Mouse (Mus musculus): Measurements from ENCODE around the gene Mlh3. TPM values are rescaled to one million over a fixed set of nuclear protein-coding genes. Genes with fewer than 3 reads are reported as not detected.

Mlh3 gene
- polyA plus RNA-seq, 1 experiment from 2014 or later, result 2.5 TPM

DNA sequence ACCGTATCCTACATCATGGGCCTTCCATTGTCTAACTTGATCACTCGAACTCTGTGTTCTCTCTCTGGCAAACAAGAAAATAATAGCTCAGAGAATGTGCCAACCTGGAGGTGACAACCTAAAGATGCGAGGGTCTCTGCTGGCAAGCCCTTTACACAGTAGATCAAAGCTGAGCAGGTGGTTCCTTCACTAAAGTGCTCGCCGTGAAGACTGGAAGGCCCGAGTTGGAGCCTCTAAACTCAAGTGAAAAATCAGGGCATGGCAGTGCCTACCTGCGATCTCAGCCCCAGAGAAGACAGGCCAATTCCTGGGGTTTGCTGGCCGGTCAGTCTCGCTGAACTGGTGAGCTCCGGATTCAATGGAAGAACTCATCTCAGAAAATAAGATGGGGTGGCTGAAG, 77.3 kb downstream of the Mlh3 start:
- Histone ChIP-seq H3K27ac (ENCODE audit: low read depth, low read length) (no peak overlapping the region), H3K4me1 (replicated peaks; ENCODE audit: control insufficient read depth, insufficient read depth, low read length) (no peaks in the 10 kb centered on the region; the same call in 1 of the 2 replicates)

DNA sequence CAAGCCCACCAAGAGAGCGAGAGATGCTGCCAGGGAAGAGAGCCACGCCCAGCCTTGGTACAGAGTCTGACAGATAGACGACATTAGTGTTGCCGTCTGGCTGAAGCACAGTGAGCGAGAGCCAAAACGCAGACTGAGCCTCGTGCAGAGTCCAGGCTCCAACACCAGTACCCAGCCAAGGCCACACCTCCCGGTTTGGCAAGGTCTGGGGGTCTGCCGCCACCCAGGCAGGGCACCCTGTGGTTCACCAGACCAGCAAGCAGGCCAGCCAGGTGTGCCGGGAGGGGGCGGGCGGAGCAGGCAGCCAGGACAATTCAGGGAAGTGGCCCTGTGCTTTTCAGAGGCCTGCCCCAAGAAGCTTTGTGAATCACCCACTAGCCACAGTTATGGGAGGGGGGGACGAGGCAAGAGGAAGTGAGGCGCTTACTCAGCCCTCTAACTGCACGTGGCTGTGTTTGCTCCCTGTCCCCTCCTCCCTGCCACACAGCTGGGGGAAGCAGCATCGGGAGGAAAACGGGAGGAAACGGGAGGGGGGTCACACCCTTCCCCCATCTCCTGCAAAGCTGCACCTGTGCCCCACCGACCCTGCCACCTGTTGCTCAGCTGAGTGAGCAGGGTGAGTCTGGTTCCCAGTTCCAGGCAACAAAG, 77.8 kb downstream of the Mlh3 start:
- H3K4me2 ChIP-seq (replicated peaks; ENCODE audit: low read depth), result peak overlapping the region; percentile 24; the same call in 1 of the 2 replicates
- no peaks in the 10 kb centered on the region for H3K9me3 ChIP-seq (ENCODE audit: control insufficient read depth)
- no peaks in the 10 kb centered on the region; the same call in 1 of the 2 replicates for H3K4me1 ChIP-seq (replicated peaks; ENCODE audit: control insufficient read depth, insufficient read depth, low read length)
- peak; percentile 44 for ATAC-seq
- TF ChIP-seq CTCF (IDR thresholded peaks at IDR 0.05; ENCODE audit: low read depth), result 0 out of 2 replicates have a peak, but pooled peaks have one; percentile 11
- WGBS, result 16% methylated on average over 19 of the region's 19 CpGs
- H3K36me3 ChIP-seq (ENCODE audit: control insufficient read depth, insufficient read depth), result no peaks in the 10 kb centered on the region
- no peaks in the 10 kb centered on the region for H3K27me3 ChIP-seq (replicated peaks; ENCODE audit: control insufficient read depth, insufficient read depth, low read length)
- no peak overlapping the region for H3K27ac ChIP-seq (ENCODE audit: low read depth, low read length)
- H3K4me3 ChIP-seq (ENCODE audit: low read depth, low read length), result peak overlapping the region; percentile 12; the same call in 1 of the 2 replicates
- peak overlapping the region; percentile 1; the same call in 1 of the 2 replicates for H3K9ac ChIP-seq (ENCODE audit: low read depth, low read length)

More for the DNA sequence above, 77.3 kb downstream of the Mlh3 start:
- H3K9me3 ChIP-seq (ENCODE audit: control insufficient read depth), result no peaks in the 10 kb centered on the region
- no peak overlapping the region for H3K9ac ChIP-seq (ENCODE audit: low read depth, low read length)
- TF ChIP-seq CTCF (IDR thresholded peaks at IDR 0.05; ENCODE audit: low read depth), result no peak
- no peak overlapping the region for H3K4me2 ChIP-seq (replicated peaks; ENCODE audit: low read depth)
- no peaks in the 10 kb centered on the region for H3K36me3 ChIP-seq (ENCODE audit: control insufficient read depth, insufficient read depth)
- ATAC-seq, result no peak
- 86% methylated on average over 10 of the region's 10 CpGs for WGBS
- H3K4me3 ChIP-seq (ENCODE audit: low read depth, low read length), result no peak overlapping the region
- no peaks in the 10 kb centered on the region for H3K27me3 ChIP-seq (replicated peaks; ENCODE audit: control insufficient read depth, insufficient read depth, low read length)

DNA sequence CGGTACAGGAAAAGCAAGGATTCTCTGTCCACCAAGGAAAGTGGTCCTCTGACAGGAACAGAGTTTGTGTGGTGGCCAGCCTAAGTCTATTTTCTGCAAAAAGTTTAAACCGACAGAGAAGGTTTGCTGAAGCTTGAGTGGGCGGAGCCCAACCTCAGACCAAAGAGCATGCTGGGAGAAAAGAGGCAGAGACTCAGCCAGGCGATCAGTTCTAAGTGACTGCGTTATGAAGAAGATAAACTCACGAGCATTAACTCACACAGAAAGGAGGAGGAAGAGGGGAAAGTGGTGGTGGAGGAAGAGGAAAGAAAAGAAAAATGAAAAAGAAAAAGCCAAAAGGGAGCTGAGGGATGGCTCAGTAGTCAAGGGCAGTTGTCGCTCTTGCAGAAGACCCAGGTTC, 80.1 kb downstream of the Mlh3 start:
- Histone ChIP-seq H3K9ac (ENCODE audit: low read depth, low read length) (no peak overlapping the region), H3K27ac (ENCODE audit: low read depth, low read length) (no peak overlapping the region), H3K36me3 (ENCODE audit: control insufficient read depth, insufficient read depth) (no peaks in the 10 kb centered on the region), H3K4me3 (ENCODE audit: low read depth, low read length) (no peak overlapping the region), H3K27me3 (replicated peaks; ENCODE audit: control insufficient read depth, insufficient read depth, low read length) (no peaks in the 10 kb centered on the region), H3K9me3 (ENCODE audit: control insufficient read depth) (no peaks in the 10 kb centered on the region), H3K4me1 (replicated peaks; ENCODE audit: control insufficient read depth, insufficient read depth, low read length) (no peaks in the 10 kb centered on the region; the same call in 1 of the 2 replicates), H3K4me2 (replicated peaks; ENCODE audit: low read depth) (no peak overlapping the region)
- TF ChIP-seq CTCF (IDR thresholded peaks at IDR 0.05; ENCODE audit: low read depth), result no peak
- no peak for ATAC-seq
- 70% methylated on average over 7 of the region's 7 CpGs for WGBS

DNA sequence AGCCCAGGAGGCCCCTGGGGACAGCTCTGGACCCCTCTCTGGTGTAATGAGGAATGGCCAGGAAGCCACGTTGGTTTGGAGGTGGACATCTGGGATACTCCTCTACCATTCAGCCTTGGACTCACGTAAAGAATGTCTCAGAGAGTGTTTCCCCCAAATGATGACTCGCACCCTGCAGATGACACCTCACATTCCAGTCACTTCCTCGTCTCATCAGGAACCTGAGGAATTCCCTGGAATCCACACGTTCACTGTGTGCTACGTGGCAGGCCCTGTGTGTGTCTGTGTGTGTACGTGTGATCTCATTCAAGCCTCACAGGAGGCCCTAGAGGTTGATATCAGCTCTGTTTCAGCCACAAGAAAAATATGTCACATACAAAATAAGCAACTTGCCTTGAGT, 84.0 kb downstream of the Mlh3 start:
- H3K27me3 ChIP-seq (replicated peaks; ENCODE audit: control insufficient read depth, insufficient read depth, low read length), result no peaks in the 10 kb centered on the region
- H3K36me3 ChIP-seq (ENCODE audit: control insufficient read depth, insufficient read depth), result no peaks in the 10 kb centered on the region
- WGBS, result 60% methylated on average over 7 of the region's 7 CpGs
- TF ChIP-seq CTCF (IDR thresholded peaks at IDR 0.05; ENCODE audit: low read depth), result no peak
- no peak for ATAC-seq
- no peaks in the 10 kb centered on the region for H3K9me3 ChIP-seq (ENCODE audit: control insufficient read depth)
- H3K4me2 ChIP-seq (replicated peaks; ENCODE audit: low read depth), result no peak overlapping the region
- no peak overlapping the region for H3K27ac ChIP-seq (ENCODE audit: low read depth, low read length)
- H3K4me1 ChIP-seq (replicated peaks; ENCODE audit: control insufficient read depth, insufficient read depth, low read length), result no peaks in the 10 kb centered on the region
- no peak overlapping the region for H3K4me3 ChIP-seq (ENCODE audit: low read depth, low read length)
- H3K9ac ChIP-seq (ENCODE audit: low read depth, low read length), result no peak overlapping the region

DNA sequence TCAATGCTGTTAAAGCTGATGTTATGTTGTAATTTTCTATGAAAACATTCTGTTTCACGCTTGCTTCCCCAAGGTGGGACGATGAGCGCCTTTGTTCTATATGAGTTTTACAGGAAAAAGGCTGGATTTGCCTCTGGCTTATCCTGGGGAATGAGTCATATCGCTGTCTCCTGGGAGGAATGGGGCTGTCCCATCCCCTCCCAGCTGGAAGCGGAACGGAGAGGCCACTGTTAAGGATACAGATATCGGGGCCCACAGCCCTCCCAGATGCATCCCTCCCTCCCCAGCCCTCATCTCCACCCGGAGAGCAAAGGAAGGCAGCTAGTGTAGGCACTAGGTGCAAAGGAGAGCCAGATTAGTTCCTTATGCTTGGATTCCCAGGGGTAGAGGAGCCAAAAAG, 84.6 kb downstream of the Mlh3 start:
- ATAC-seq, result no peak
- no peak overlapping the region for H3K27ac ChIP-seq (ENCODE audit: low read depth, low read length)
- 38% methylated on average over 8 of the region's 8 CpGs for WGBS
- no peaks in the 10 kb centered on the region for H3K4me1 ChIP-seq (replicated peaks; ENCODE audit: control insufficient read depth, insufficient read depth, low read length)
- no peak overlapping the region for H3K4me2 ChIP-seq (replicated peaks; ENCODE audit: low read depth)
- no peak for TF ChIP-seq CTCF (IDR thresholded peaks at IDR 0.05; ENCODE audit: low read depth)
- no peaks in the 10 kb centered on the region for H3K27me3 ChIP-seq (replicated peaks; ENCODE audit: control insufficient read depth, insufficient read depth, low read length)
- H3K9ac ChIP-seq (ENCODE audit: low read depth, low read length), result no peak overlapping the region
- no peaks in the 10 kb centered on the region for H3K9me3 ChIP-seq (ENCODE audit: control insufficient read depth)
- no peaks in the 10 kb centered on the region for H3K36me3 ChIP-seq (ENCODE audit: control insufficient read depth, insufficient read depth)
- no peak overlapping the region for H3K4me3 ChIP-seq (ENCODE audit: low read depth, low read length)

Small RNA genes within 50 kb of the gene (microRNA-seq; reads per million reads assigned to microRNA genes)
- gene Mir6938, result not detected

Other genes starting within 250 kb of the Mlh3 start
- gene Prox2, start 159.8 kb downstream of the Mlh3 start, polyA plus RNA-seq (2015; fragmentation: Nextera tagmentation; extraction: Ambion mirVana), result 0.99 and 1.6 TPM in 2 replicates
- gene Dlst, start 159.8 kb downstream of the Mlh3 start, polyA plus RNA-seq (2015; fragmentation: Nextera tagmentation; extraction: Ambion mirVana), result 119 and 125 TPM in 2 replicates
- gene Rps6kl1, start 119.3 kb downstream of the Mlh3 start, polyA plus RNA-seq (2015; fragmentation: Nextera tagmentation; extraction: Ambion mirVana), result 1.3 and 1.9 TPM in 2 replicates
- gene Pgf, start 92.8 kb downstream of the Mlh3 start, polyA plus RNA-seq (2015; fragmentation: Nextera tagmentation; extraction: Ambion mirVana), result 3.9 and 4.2 TPM in 2 replicates
- gene Eif2b2, start 51.1 kb downstream of the Mlh3 start, polyA plus RNA-seq (2015; fragmentation: Nextera tagmentation; extraction: Ambion mirVana), result 44.5 and 44.9 TPM in 2 replicates
- gene Acyp1, start 17.8 kb upstream of the Mlh3 start, polyA plus RNA-seq (2015; fragmentation: Nextera tagmentation; extraction: Ambion mirVana), result 50.3 and 51.9 TPM in 2 replicates
- 0.86 and 0.96 TPM in 2 replicates for gene Zc2hc1c, start 18.0 kb upstream of the Mlh3 start, polyA plus RNA-seq (2015; fragmentation: Nextera tagmentation; extraction: Ambion mirVana)
- gene Nek9, start 68.8 kb upstream of the Mlh3 start, polyA plus RNA-seq (2015; fragmentation: Nextera tagmentation; extraction: Ambion mirVana), result 10.2 and 10.3 TPM in 2 replicates
- gene Tmed10, start 104.2 kb upstream of the Mlh3 start, polyA plus RNA-seq (2015; fragmentation: Nextera tagmentation; extraction: Ambion mirVana), result 328 TPM in 2 replicates
- gene Fos, start 203.3 kb upstream of the Mlh3 start, polyA plus RNA-seq (2015; fragmentation: Nextera tagmentation; extraction: Ambion mirVana), result 22.4 and 27.1 TPM in 2 replicates